ENCODE assay signal across 8 mouse cellular contexts in the genomic region with DNA sequence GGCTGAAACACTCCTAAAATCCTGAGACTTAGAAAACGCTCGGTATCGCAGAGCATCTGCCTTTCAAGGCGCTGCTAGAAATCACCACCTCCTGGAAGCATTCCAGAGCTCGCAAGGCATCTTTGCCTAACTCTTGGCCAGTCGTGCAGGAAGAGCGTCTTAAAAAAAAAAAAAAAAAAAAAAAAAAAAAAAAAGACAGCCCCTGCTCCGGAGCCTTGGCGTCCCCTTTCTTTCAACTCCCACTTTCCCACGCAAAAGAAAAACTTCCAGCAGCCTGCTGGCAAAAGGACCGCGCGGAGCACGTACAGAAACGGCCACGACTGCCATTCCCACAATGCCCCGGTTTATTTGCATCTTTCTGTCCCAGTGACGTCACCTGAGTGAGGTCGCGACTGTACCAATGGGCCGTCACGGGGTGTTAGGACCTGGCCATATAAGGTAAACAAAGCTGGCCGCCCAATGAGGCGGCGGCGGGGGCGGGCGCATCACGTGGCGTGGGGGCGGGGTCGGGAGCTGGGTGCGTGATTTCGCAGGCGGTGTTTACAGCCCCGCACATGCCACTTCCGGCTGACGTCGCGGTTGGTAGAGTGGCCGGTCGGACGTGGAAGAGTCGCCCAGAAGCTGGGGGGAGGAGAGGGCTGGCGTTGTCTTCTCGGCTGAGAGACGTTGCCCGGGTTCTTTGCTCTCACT. TPM values are rescaled to one million over a fixed set of nuclear protein-coding genes. Genes with fewer than 3 reads are reported as not detected.
A peak's percentile ranks its signal among the peaks of the same experiment; 100 is the strongest.
DNase-seq lines count a peak whose midpoint lies in the region; ATAC-seq and TF ChIP-seq lines count a peak whose summit lies in the region.

Gene Ubald1, minus strand, starts transcription at position 180 of the 690 bp plus-strand sequence.

- H3K36me3 ChIP-seq in forebrain, embryonic 10.5 days (replicated peaks) = peaks cover 17% of the 10 kb centered on the region
- H3K36me3 ChIP-seq in heart, embryonic 15.5 days = no peaks in the 10 kb centered on the region
- H3K36me3 ChIP-seq in liver, embryonic 14.5 days (replicated peaks; ENCODE audit: control insufficient read depth, insufficient read depth, low read depth) = no peaks in the 10 kb centered on the region; the same call in 1 of the 2 replicates
- H3K36me3 ChIP-seq in neural tube, embryonic 11.5 days (ENCODE audit: control insufficient read depth, insufficient read depth, low read length) = no peaks in the 10 kb centered on the region
- no peaks in the 10 kb centered on the region for H3K36me3 ChIP-seq in stomach, postnatal 0 days (ENCODE audit: control insufficient read depth, insufficient read depth, low read length)

- TF ChIP-seq CTCF in liver, embryonic 14.5 days (IDR thresholded peaks at IDR 0.05; ENCODE audit: low read depth) = no peak
- TF ChIP-seq CTCF in stomach, postnatal 0 days (IDR thresholded peaks at IDR 0.05; ENCODE audit: low read depth) = no peak

- peak; percentile 92 to 95 for DNase-seq in CD8-positive naive resting alpha-beta T cell, adult 2 months (ENCODE audit: low read depth in 2 of 2, low spot score in 2 of 2)
- peak; percentile 95 for DNase-seq in c-Kit-positive CD71-negative TER-119-negative erythroid progenitor cells, embryonic 14.5 days (ENCODE audit: low read depth)
- DNase-seq in forebrain, embryonic 10.5 days (ENCODE audit: extremely low spot score, low spot score) = peak; percentile 99
- peak; percentile 99 for DNase-seq in kidney, postnatal 25 days
- peak; percentile 99 for DNase-seq in liver, embryonic 14.5 days (ENCODE audit: low read depth in 3 of 3, low spot score in 3 of 3)
- DNase-seq in neural tube, embryonic 11.5 days (ENCODE audit: low spot score) = peak; percentile 96
- DNase-seq in stomach, postnatal 0 days (ENCODE audit: low spot score) = peak; percentile 99

- WGBS in forebrain, embryonic 10.5 days = under 1% methylated on average over 48 of the region's 48 CpGs
- WGBS in heart, embryonic 15.5 days = under 1% methylated on average over 48 of the region's 48 CpGs
- WGBS in liver, embryonic 14.5 days (ENCODE audit: insufficient replicate concordance) = under 1% methylated on average over 48 of the region's 48 CpGs
- under 1% methylated on average over 48 of the region's 48 CpGs for WGBS in neural tube, embryonic 11.5 days
- WGBS in stomach, postnatal 0 days = 1% methylated on average over 47 of the region's 48 CpGs

- H3K27ac ChIP-seq in forebrain, embryonic 10.5 days = peak within 1 kb of the TSS; percentile 96
- peak within 1 kb of the TSS; percentile 100 for H3K27ac ChIP-seq in heart, embryonic 15.5 days
- H3K27ac ChIP-seq in liver, embryonic 14.5 days = peak within 1 kb of the TSS; percentile 99
- peak within 1 kb of the TSS; percentile 97 for H3K27ac ChIP-seq in neural tube, embryonic 11.5 days (ENCODE audit: low read depth, low read length)
- peak within 1 kb of the TSS; percentile 99 for H3K27ac ChIP-seq in stomach, postnatal 0 days (replicated peaks)

- H3K9me3 ChIP-seq in forebrain, embryonic 10.5 days = no peaks in the 10 kb centered on the region
- H3K9me3 ChIP-seq in heart, embryonic 15.5 days (replicated peaks) = no peaks in the 10 kb centered on the region
- H3K9me3 ChIP-seq in liver, embryonic 14.5 days (ENCODE audit: control insufficient read depth, low read length) = no peaks in the 10 kb centered on the region
- H3K9me3 ChIP-seq in neural tube, embryonic 11.5 days (ENCODE audit: control insufficient read depth, low read length) = no peaks in the 10 kb centered on the region
- no peaks in the 10 kb centered on the region for H3K9me3 ChIP-seq in stomach, postnatal 0 days (ENCODE audit: control insufficient read depth, low read length)

- peak; percentile 85 for ATAC-seq in heart, embryonic 15.5 days (replicated peaks; ENCODE audit: insufficient number of reproducible peaks, insufficient read depth, low FRiP score, low read depth)
- peak; percentile 82 for ATAC-seq in liver, embryonic 14.5 days (ENCODE audit: insufficient read depth)
- peak; percentile 90 for ATAC-seq in neural tube, embryonic 11.5 days (ENCODE audit: insufficient read depth, low FRiP score, low TSS enrichment)
- ATAC-seq in stomach, postnatal 0 days (ENCODE audit: low FRiP score, low TSS enrichment) = peak; percentile 84

- peak within 1 kb of the TSS; percentile 90 for H3K4me2 ChIP-seq in heart, embryonic 15.5 days
- H3K4me2 ChIP-seq in liver, embryonic 14.5 days (ENCODE audit: low read depth) = peak within 1 kb of the TSS; percentile 99
- H3K4me2 ChIP-seq in neural tube, embryonic 11.5 days (ENCODE audit: low read depth) = peak within 1 kb of the TSS; percentile 88
- peak within 1 kb of the TSS; percentile 89 for H3K4me2 ChIP-seq in stomach, postnatal 0 days (replicated peaks; ENCODE audit: low read depth)

- no peak for TF ChIP-seq EP300 in liver, embryonic 14.5 days (IDR thresholded peaks at IDR 0.05; ENCODE audit: low read depth)
- peak; percentile 85 for TF ChIP-seq EP300 in stomach, postnatal 0 days (optimal IDR thresholded peaks at IDR 0.05)

- H3K4me3 ChIP-seq in forebrain, embryonic 10.5 days = peak within 1 kb of the TSS; percentile 96
- peak within 1 kb of the TSS; percentile 95 for H3K4me3 ChIP-seq in heart, embryonic 15.5 days
- peak within 1 kb of the TSS; percentile 84 to 91 for H3K4me3 ChIP-seq in liver, embryonic 14.5 days (ENCODE audit: insufficient read depth in 1 of 2, low read depth in 2 of 2, low read length in 2 of 2)
- H3K4me3 ChIP-seq in neural tube, embryonic 11.5 days (ENCODE audit: low read depth, low read length) = peak within 1 kb of the TSS; percentile 81
- H3K4me3 ChIP-seq in stomach, postnatal 0 days (ENCODE audit: low read depth, low read length) = peak within 1 kb of the TSS; percentile 89

- peak within 1 kb of the TSS; percentile 91 for H3K9ac ChIP-seq in heart, embryonic 15.5 days
- H3K9ac ChIP-seq in liver, embryonic 14.5 days (replicated peaks) = peak within 1 kb of the TSS; percentile 93
- peak within 1 kb of the TSS; percentile 84 for H3K9ac ChIP-seq in neural tube, embryonic 11.5 days (ENCODE audit: low read length)
- H3K9ac ChIP-seq in stomach, postnatal 0 days (ENCODE audit: low read length) = peak within 1 kb of the TSS; percentile 93

- H3K4me1 ChIP-seq in forebrain, embryonic 10.5 days = peaks cover 39% of the 10 kb centered on the region
- H3K4me1 ChIP-seq in heart, embryonic 15.5 days (replicated peaks) = peaks cover 48% of the 10 kb centered on the region
- H3K4me1 ChIP-seq in liver, embryonic 14.5 days (replicated peaks; ENCODE audit: control insufficient read depth in 2 of 2, insufficient read depth in 2 of 2, low read length in 1 of 2) = peaks cover 32 to 51% of the 10 kb centered on the region in 2 experiments
- H3K4me1 ChIP-seq in neural tube, embryonic 11.5 days (ENCODE audit: control insufficient read depth, insufficient read depth, low read length) = peaks cover 9% of the 10 kb centered on the region
- H3K4me1 ChIP-seq in stomach, postnatal 0 days (replicated peaks; ENCODE audit: control insufficient read depth, insufficient read depth) = peaks cover 7% of the 10 kb centered on the region

- no peaks in the 10 kb centered on the region for H3K27me3 ChIP-seq in forebrain, embryonic 10.5 days (ENCODE audit: poor library complexity, severe bottlenecking)
- H3K27me3 ChIP-seq in heart, embryonic 15.5 days = no peaks in the 10 kb centered on the region
- H3K27me3 ChIP-seq in liver, embryonic 14.5 days (ENCODE audit: control insufficient read depth, insufficient read depth, low read length) = no peaks in the 10 kb centered on the region
- no peaks in the 10 kb centered on the region for H3K27me3 ChIP-seq in neural tube, embryonic 11.5 days (ENCODE audit: control insufficient read depth, insufficient read depth, low read length)
- H3K27me3 ChIP-seq in stomach, postnatal 0 days (ENCODE audit: control insufficient read depth, insufficient read depth, low read length) = no peaks in the 10 kb centered on the region

RNA-seq across cellular contexts. Expression of gene Ubald1, which starts in this region (rescaled TPM):
- 27.3 and 28.1 TPM in 2 replicates for polyA plus RNA-seq in forebrain, embryonic 10.5 days (2016; fragmentation: Nextera tagmentation; extraction: Ambion mirVana)
- polyA plus RNA-seq in heart, embryonic 15.5 days (2015; fragmentation: Nextera tagmentation; extraction: Ambion mirVana) = 24.7 and 29.7 TPM in 2 replicates
- polyA plus RNA-seq in liver, embryonic 14.5 days (2012; rRNA removed) = 5.4 and 6.7 TPM in 2 replicates
- polyA plus RNA-seq in liver, embryonic 14.5 days (2014; fragmentation: Nextera tagmentation; extraction: Ambion mirVana) = 9.0 and 9.5 TPM in 2 replicates
- polyA plus RNA-seq in neural tube, embryonic 11.5 days (2014; fragmentation: Nextera tagmentation; extraction: Ambion mirVana) = 35.3 and 38.4 TPM in 2 replicates
- polyA plus RNA-seq in stomach, postnatal 0 days (2015; fragmentation: Nextera tagmentation; extraction: Ambion mirVana) = 32.1 and 40.0 TPM in 2 replicates

Comparison
In these comparisons a context has a peak if more than half of its experiments do, and no peak if none do; other contexts are left out.
1. Peak in every context shown above with its lines: DNase-seq, ATAC-seq, H3K4me3 ChIP-seq and H3K27ac ChIP-seq.